Mouse (Mus musculus) C2C12 (cell line): ENCODE measurements around the gene Il18bp.

Experiments
- CTCF ChIP-seq: IDR thresholded peaks from one replicate; pipeline ENCODE4 v1.5.1; 2011; ENCODE audit not compliant: control insufficient read depth, insufficient read depth, insufficient read length
- USF1 ChIP-seq: IDR thresholded peaks from one replicate; pipeline ENCODE4 v1.6.1; 2011; ENCODE audit warnings: low read depth, mild to moderate bottlenecking, control low read depth, moderate library complexity

GRCm38 (mm10) chr7:102064655-102065045 is 46.2 kb upstream of the Il18bp start:
- TF ChIP-seq CTCF (no peak), USF1 (no peak)
